Mouse (Mus musculus): ENCODE measurements around the gene Ifit1. TPM values are rescaled to one million over a fixed set of nuclear protein-coding genes. Genes with fewer than 3 reads are reported as not detected.
A peak's percentile ranks its signal among the peaks of the same experiment; 100 is the strongest.
"Not testable (repeated sequence)": the region's sequence is repeated elsewhere in the genome, so short reads cannot be mapped to it uniquely, and the experiment has no call there.

Gene Ifit1
- polyA plus RNA-seq (2014; fragmentation: Nextera tagmentation; extraction: Ambion mirVana) = 0.16 and 0.35 TPM in 2 replicates

DNA sequence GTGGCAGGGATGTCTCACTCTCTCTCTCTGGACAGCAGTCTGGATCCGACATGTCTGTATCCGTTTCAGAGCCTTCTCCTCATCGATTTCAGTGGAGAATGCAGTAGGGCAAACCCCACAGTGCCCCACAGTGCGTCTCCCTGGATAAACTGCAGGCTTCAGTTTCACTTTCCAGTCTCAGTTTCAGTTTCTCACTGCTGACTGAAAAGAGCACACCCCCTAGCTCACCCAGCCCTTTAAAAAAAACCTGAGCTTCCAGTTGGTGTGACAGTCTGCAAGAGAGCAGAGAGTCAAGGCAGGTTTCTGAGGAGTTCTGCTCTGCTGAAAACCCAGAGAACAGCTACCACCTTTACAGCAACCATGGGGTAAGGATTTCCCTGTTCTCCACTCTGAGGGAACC is at the start of gene Ifit1, which contains the start of gene Ifit1bl2:
Gene Ifit1 (plus strand): TSS at position 249 of the 400 bp plus-strand sequence.
Gene Ifit1bl2 (minus strand): TSS at position 121 of the 400 bp plus-strand sequence.
- no peak; the same call in 1 of the 2 replicates for ATAC-seq (ENCODE audit: low FRiP score, low TSS enrichment)
- no peaks in the 10 kb centered on the region for H3K36me3 ChIP-seq (ENCODE audit: control insufficient read depth, insufficient read depth, low read length)
- H3K9ac ChIP-seq (ENCODE audit: low read depth, low read length) = no peak within 1 kb of the TSS
- no peak within 1 kb of the TSS for H3K27ac ChIP-seq (ENCODE audit: low read depth, low read length)
- H3K4me2 ChIP-seq (replicated peaks; ENCODE audit: low read depth, low read length) = no peak within 1 kb of the TSS
- H3K4me1 ChIP-seq (ENCODE audit: control insufficient read depth, insufficient read depth, low read length) = no peaks in the 10 kb centered on the region
- no peak within 1 kb of the TSS for H3K4me3 ChIP-seq (ENCODE audit: low read length)
- no peaks in the 10 kb centered on the region for H3K27me3 ChIP-seq (ENCODE audit: control insufficient read depth, insufficient read depth, low read length)
- WGBS = 34% methylated on average over 4 of the region's 4 CpGs
- H3K9me3 ChIP-seq (ENCODE audit: control insufficient read depth, low read length) = no peaks in the 10 kb centered on the region

DNA sequence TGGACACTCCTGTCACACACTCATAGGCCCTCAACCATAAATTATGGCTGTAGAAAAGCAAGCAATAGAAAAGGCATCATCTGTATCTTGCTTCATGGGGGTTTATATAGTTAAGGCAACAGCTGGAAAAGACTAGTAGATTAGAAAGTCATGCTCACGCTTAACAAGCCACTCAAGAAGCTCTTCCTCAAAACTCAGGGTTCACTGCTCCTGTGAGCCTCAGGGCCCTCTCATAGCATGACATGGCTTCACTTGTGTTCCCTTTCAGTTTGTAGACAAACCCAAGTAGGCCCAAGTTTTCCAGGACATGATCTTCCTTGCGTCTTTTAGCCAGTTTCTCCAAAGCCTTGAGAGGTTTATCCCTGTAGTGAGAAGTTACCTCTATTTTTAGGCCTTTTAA is 47.2 kb upstream of the Ifit1 start:
- Histone ChIP-seq H3K27ac (ENCODE audit: low read depth, low read length) (no peak overlapping the region), H3K4me2 (replicated peaks; ENCODE audit: low read depth, low read length) (no peak overlapping the region), H3K36me3 (ENCODE audit: control insufficient read depth, insufficient read depth, low read length) (no peaks in the 10 kb centered on the region), H3K4me1 (ENCODE audit: control insufficient read depth, insufficient read depth, low read length) (no peaks in the 10 kb centered on the region), H3K4me3 (ENCODE audit: low read length) (no peak overlapping the region), H3K9me3 (ENCODE audit: control insufficient read depth, low read length) (no peaks in the 10 kb centered on the region), H3K27me3 (ENCODE audit: control insufficient read depth, insufficient read depth, low read length) (no peaks in the 10 kb centered on the region), H3K9ac (ENCODE audit: low read depth, low read length) (no peak overlapping the region)
- 88% methylated on average over 2 of the region's 2 CpGs for WGBS
- no peak for ATAC-seq (ENCODE audit: low FRiP score, low TSS enrichment)

GRCm38 (mm10) chr19:34594523-34594922 is 46.1 kb upstream of the Ifit1 start:
- H3K36me3 ChIP-seq (ENCODE audit: control insufficient read depth, insufficient read depth, low read length); H3K4me1 ChIP-seq (ENCODE audit: control insufficient read depth, insufficient read depth, low read length); ATAC-seq (ENCODE audit: low FRiP score, low TSS enrichment); H3K9ac ChIP-seq (ENCODE audit: low read depth, low read length); H3K27me3 ChIP-seq (ENCODE audit: control insufficient read depth, insufficient read depth, low read length); H3K9me3 ChIP-seq (ENCODE audit: control insufficient read depth, low read length); H3K27ac ChIP-seq (ENCODE audit: low read depth, low read length); H3K4me2 ChIP-seq (replicated peaks; ENCODE audit: low read depth, low read length); H3K4me3 ChIP-seq (ENCODE audit: low read length): not testable (repeated sequence)
- WGBS = 79% methylated on average over 3 of the region's 3 CpGs

GRCm38 (mm10) chr19:34596811-34597210 is 43.9 kb upstream of the Ifit1 start:
- no peak for ATAC-seq (ENCODE audit: low FRiP score, low TSS enrichment)
- H3K27ac ChIP-seq (ENCODE audit: low read depth, low read length) = no peak overlapping the region
- H3K36me3 ChIP-seq (ENCODE audit: control insufficient read depth, insufficient read depth, low read length) = no peaks in the 10 kb centered on the region
- no peak overlapping the region for H3K9ac ChIP-seq (ENCODE audit: low read depth, low read length)
- no peaks in the 10 kb centered on the region for H3K9me3 ChIP-seq (ENCODE audit: control insufficient read depth, low read length)
- H3K4me3 ChIP-seq (ENCODE audit: low read length) = no peak overlapping the region
- no peak overlapping the region for H3K4me2 ChIP-seq (replicated peaks; ENCODE audit: low read depth, low read length)
- H3K4me1 ChIP-seq (ENCODE audit: control insufficient read depth, insufficient read depth, low read length) = no peaks in the 10 kb centered on the region
- H3K27me3 ChIP-seq (ENCODE audit: control insufficient read depth, insufficient read depth, low read length) = no peaks in the 10 kb centered on the region

DNA sequence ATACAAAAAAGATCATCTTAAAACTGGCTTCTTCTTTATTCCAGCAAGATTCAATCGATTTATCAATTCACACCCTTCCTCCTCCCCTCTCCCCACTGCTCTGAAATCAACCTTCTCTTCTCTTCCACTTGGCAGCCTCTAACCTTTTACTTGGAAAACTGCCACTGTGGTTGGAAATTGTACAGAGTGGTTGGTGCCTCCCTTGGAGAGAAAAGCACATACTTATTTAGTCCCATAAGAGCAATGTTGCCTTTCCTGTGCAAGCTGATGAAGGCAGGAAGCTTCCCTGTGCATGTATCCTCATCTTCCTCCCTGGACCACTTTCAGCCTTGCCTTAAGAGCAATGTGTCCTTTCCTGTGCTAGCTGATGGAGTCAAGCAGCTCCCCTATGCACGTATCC is 42.3 kb upstream of the Ifit1 start:
- H3K4me3 ChIP-seq (ENCODE audit: low read length) = no peak overlapping the region
- H3K27me3 ChIP-seq (ENCODE audit: control insufficient read depth, insufficient read depth, low read length) = no peaks in the 10 kb centered on the region
- H3K4me1 ChIP-seq (ENCODE audit: control insufficient read depth, insufficient read depth, low read length) = no peaks in the 10 kb centered on the region
- H3K27ac ChIP-seq (ENCODE audit: low read depth, low read length) = no peak overlapping the region
- no peak overlapping the region for H3K9ac ChIP-seq (ENCODE audit: low read depth, low read length)
- no peaks in the 10 kb centered on the region for H3K9me3 ChIP-seq (ENCODE audit: control insufficient read depth, low read length)
- ATAC-seq (ENCODE audit: low FRiP score, low TSS enrichment) = no peak
- H3K36me3 ChIP-seq (ENCODE audit: control insufficient read depth, insufficient read depth, low read length) = no peaks in the 10 kb centered on the region
- H3K4me2 ChIP-seq (replicated peaks; ENCODE audit: low read depth, low read length) = no peak overlapping the region
- 79% methylated on average over 2 of the region's 2 CpGs for WGBS

- not testable (repeated sequence) for H3K9ac ChIP-seq (ENCODE audit: low read depth, low read length); H3K4me1 ChIP-seq (ENCODE audit: control insufficient read depth, insufficient read depth, low read length); H3K4me2 ChIP-seq (replicated peaks; ENCODE audit: low read depth, low read length); H3K27ac ChIP-seq (ENCODE audit: low read depth, low read length); H3K9me3 ChIP-seq (ENCODE audit: control insufficient read depth, low read length); H3K36me3 ChIP-seq (ENCODE audit: control insufficient read depth, insufficient read depth, low read length); H3K27me3 ChIP-seq (ENCODE audit: control insufficient read depth, insufficient read depth, low read length); ATAC-seq (ENCODE audit: low FRiP score, low TSS enrichment); H3K4me3 ChIP-seq (ENCODE audit: low read length)
Observed at GRCm38 (mm10) chr19:34599250-34599649, 41.4 kb upstream of the Ifit1 start.

- 47% methylated on average over 1 of the region's 1 CpGs for WGBS
- not testable (repeated sequence) for H3K27me3 ChIP-seq (ENCODE audit: control insufficient read depth, insufficient read depth, low read length); ATAC-seq (ENCODE audit: low FRiP score, low TSS enrichment); H3K4me2 ChIP-seq (replicated peaks; ENCODE audit: low read depth, low read length); H3K4me1 ChIP-seq (ENCODE audit: control insufficient read depth, insufficient read depth, low read length); H3K4me3 ChIP-seq (ENCODE audit: low read length); H3K27ac ChIP-seq (ENCODE audit: low read depth, low read length); H3K9me3 ChIP-seq (ENCODE audit: control insufficient read depth, low read length); H3K9ac ChIP-seq (ENCODE audit: low read depth, low read length); H3K36me3 ChIP-seq (ENCODE audit: control insufficient read depth, insufficient read depth, low read length)
Observed at GRCm38 (mm10) chr19:34601888-34602287, 38.8 kb upstream of the Ifit1 start, which contains the start of gene Ifit1bl1. Ifit1bl1 (minus strand) TSS chr19:34601956.

- Histone ChIP-seq H3K4me1 (ENCODE audit: control insufficient read depth, insufficient read depth, low read length) (no peaks in the 10 kb centered on the region), H3K9ac (ENCODE audit: low read depth, low read length) (no peak overlapping the region), H3K4me2 (replicated peaks; ENCODE audit: low read depth, low read length) (no peak overlapping the region), H3K4me3 (ENCODE audit: low read length) (no peak overlapping the region), H3K27me3 (ENCODE audit: control insufficient read depth, insufficient read depth, low read length) (no peaks in the 10 kb centered on the region), H3K36me3 (ENCODE audit: control insufficient read depth, insufficient read depth, low read length) (no peaks in the 10 kb centered on the region), H3K9me3 (ENCODE audit: control insufficient read depth, low read length) (no peaks in the 10 kb centered on the region), H3K27ac (ENCODE audit: low read depth, low read length) (no peak overlapping the region)
- 93% methylated on average over 3 of the region's 3 CpGs for WGBS
- ATAC-seq (ENCODE audit: low FRiP score, low TSS enrichment) = no peak
Observed at GRCm38 (mm10) chr19:34605472-34605871, 35.2 kb upstream of the Ifit1 start.

DNA sequence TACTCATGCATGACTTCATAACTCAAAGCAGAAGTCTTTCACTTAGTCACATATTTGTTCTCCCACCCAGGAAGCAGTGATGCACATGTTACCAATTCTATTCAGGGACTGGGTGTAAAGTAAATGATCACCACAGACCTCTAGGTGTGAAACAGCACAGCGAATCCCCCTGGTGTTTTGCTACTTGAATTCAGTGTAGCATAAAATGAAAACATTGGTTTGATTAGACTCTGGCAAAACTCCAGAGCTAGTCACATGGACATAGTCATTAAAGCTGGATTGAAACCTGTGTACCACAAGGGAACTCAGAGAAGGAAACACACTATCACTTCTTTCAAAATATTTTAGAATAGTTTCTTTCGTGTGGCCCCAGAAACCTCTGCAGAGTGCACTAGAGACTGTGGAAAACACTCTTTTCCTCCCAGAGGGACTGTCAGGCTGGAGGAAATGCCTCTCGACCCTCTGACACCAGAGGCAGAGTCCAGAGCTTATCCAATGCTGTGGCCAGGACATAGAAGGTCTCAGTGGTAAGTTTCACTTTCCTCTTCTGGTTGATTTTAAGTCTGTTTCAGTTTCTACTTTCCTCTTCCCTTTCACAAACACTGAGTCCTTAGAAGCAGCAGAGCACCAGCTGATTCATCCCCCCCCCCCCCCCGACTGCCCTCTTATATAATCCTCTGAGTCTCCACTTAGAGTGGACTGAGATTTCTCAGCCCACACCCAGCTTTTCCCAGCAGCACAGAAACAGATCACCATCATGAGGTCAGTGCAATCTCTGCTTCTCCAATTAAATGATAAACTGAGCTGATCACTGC is 33.2 kb upstream of the Ifit1 start, which contains the start of gene Ifit3b:
Gene Ifit3b (plus strand): TSS at position 734 of the 815 bp plus-strand sequence.
- ATAC-seq (ENCODE audit: low FRiP score, low TSS enrichment) = peak; percentile 77

More for the DNA sequence above, 33.2 kb upstream of the Ifit1 start, which contains the start of gene Ifit3b:
- WGBS = 42% methylated on average over 4 of the region's 4 CpGs
- not testable (repeated sequence) for H3K36me3 ChIP-seq (ENCODE audit: control insufficient read depth, insufficient read depth, low read length); H3K9ac ChIP-seq (ENCODE audit: low read depth, low read length); H3K27me3 ChIP-seq (ENCODE audit: control insufficient read depth, insufficient read depth, low read length); H3K4me1 ChIP-seq (ENCODE audit: control insufficient read depth, insufficient read depth, low read length); H3K4me3 ChIP-seq (ENCODE audit: low read length); H3K27ac ChIP-seq (ENCODE audit: low read depth, low read length); H3K9me3 ChIP-seq (ENCODE audit: control insufficient read depth, low read length); H3K4me2 ChIP-seq (replicated peaks; ENCODE audit: low read depth, low read length)

Measured in kidney, embryonic 14.5 days (tissue).